Mouse (Mus musculus) heart, adult 2 months (tissue): ENCODE measurements around the gene Bpnt1. TPM values are rescaled to one million over a fixed set of nuclear protein-coding genes. Genes with fewer than 3 reads are reported as not detected.

Experiments used
- DNase-seq, 2 experiments: peaks; one replicate each; pipeline ENCODE4 v3.0.0; 2021
- H3K27ac ChIP-seq: fragments of 200-600 bp; 2 replicates; pipeline ENCODE4 v1.8.1; 2022
- H3K27me3 ChIP-seq: fragments of 200-500 bp; 2 replicates; pipeline ENCODE4 v1.6.1; 2012; ENCODE audit warnings: mild to moderate bottlenecking, low read length, inconsistent platforms, mixed read lengths; ENCODE audit not compliant: control insufficient read depth, insufficient read depth
- H3K36me3 ChIP-seq: fragments of 200-500 bp; 2 replicates; pipeline ENCODE4 v1.6.1; 2012; ENCODE audit warnings: low read length, inconsistent platforms; ENCODE audit not compliant: control insufficient read depth, insufficient read depth
- H3K4me1 ChIP-seq: fragments of 200-500 bp; 2 replicates; pipeline ENCODE4 v1.6.1; 2011; ENCODE audit warnings: low read length; ENCODE audit not compliant: control insufficient read depth, insufficient read depth
- H3K4me3 ChIP-seq: fragments of 200-600 bp; 2 replicates; pipeline ENCODE4 v1.8.1; 2022
- H3K79me2 ChIP-seq: fragments of 200-500 bp; replicated peaks from 2 replicates; pipeline ENCODE4 v1.6.1; 2012; ENCODE audit warnings: mild to moderate bottlenecking, inconsistent platforms, low read length, moderate library complexity, mixed read lengths; ENCODE audit not compliant: control insufficient read depth, insufficient read depth
- H3K9ac ChIP-seq: fragments of 200-500 bp; 2 replicates; pipeline ENCODE4 v1.6.1; 2012; ENCODE audit warnings: low read depth, mild to moderate bottlenecking, control low read depth, inconsistent platforms, low read length, mixed read lengths
- CTCF ChIP-seq: fragments of 200-600 bp; IDR thresholded peaks from 2 replicates; pipeline ENCODE4 v1.8.1; 2022; ENCODE audit warnings: antibody characterized with exemption, mild to moderate bottlenecking, moderate library complexity
- EP300 ChIP-seq: fragments of 200-500 bp; IDR thresholded peaks from 2 replicates; pipeline ENCODE4 v1.6.1; 2011; ENCODE audit warnings: low read depth, low read length, control low read depth; ENCODE audit not compliant: insufficient read depth
- POLR2A ChIP-seq: fragments of 200-500 bp; IDR thresholded peaks from 2 replicates; pipeline ENCODE4 v1.6.1; 2011; ENCODE audit warnings: mild to moderate bottlenecking, low read depth, low read length, control low read depth; ENCODE audit not compliant: insufficient read depth
- WGBS: fragments of 180-500 bp; shearing (Covaris S2); methylation state at CpG from one replicate; pipeline ENCODE4 v1.1.7; 2018; 5-methylcytosine and 5-hydroxymethylcytosine counted together
- intact Hi-C: fragments of 180-260 bp; cut with DNase I; formaldehyde crosslinking; loops from one replicate; pipeline ENCODE4 v1.15.1; 2025
- polyA plus RNA-seq: library from polyadenylated mRNA; depleted of rRNA; stranded (reverse); fragments of >200 nt; gene quantifications from 2 replicates; pipeline ENCODE4 v1.2.3, GENCODE M21; 2012
- total RNA-seq, 2 experiments: library from RNA; stranded (reverse); gene quantifications; 2 replicates each; pipeline ENCODE4 v1.2.3; 2021

The Bpnt1 gene
- total and polyA plus RNA-seq, 3 experiments = 26.3 to 29.6 (median 27.8) TPM

DNA sequence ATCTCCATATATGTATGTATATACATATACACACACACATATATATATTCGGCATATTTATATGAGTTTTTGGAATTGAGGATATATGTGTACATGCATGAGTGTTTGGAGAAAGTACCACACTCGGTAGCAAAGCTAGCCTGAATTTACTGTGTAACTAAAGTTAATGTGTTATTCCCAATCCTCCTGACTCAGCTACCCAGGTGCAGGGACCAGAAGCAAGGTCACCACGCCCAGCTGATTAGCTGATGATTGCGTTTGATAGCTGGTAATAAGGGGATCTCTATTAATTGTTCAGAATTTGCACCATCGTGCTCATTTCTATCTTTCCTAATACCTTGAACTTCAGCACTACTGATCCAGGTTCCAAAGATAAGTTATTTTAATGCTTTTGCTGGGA lies 1.7 kb downstream of the Bpnt1 start:
- WGBS = 85% methylated on average over 5 of the region's 5 CpGs
- peaks cover 3% of the 10 kb centered on the region for H3K4me1 ChIP-seq
- peaks cover 2% of the 10 kb centered on the region; the same call in 1 of the 2 replicates for H3K79me2 ChIP-seq
- DNase-seq = no peak
- H3K4me3 ChIP-seq = no peak overlapping the region
- no peaks in the 10 kb centered on the region for H3K27me3 ChIP-seq
- TF ChIP-seq CTCF (no peak), EP300 (no peak), POLR2A (no peak)
- H3K27ac ChIP-seq = no peak overlapping the region
- no peaks in the 10 kb centered on the region for H3K36me3 ChIP-seq
- intact Hi-C loops = loop anchor here (2.0 kb wide), 1 partner anchor 29 kb away; the partner anchor contains the start of gene Eprs
- no peak overlapping the region for H3K9ac ChIP-seq

DNA sequence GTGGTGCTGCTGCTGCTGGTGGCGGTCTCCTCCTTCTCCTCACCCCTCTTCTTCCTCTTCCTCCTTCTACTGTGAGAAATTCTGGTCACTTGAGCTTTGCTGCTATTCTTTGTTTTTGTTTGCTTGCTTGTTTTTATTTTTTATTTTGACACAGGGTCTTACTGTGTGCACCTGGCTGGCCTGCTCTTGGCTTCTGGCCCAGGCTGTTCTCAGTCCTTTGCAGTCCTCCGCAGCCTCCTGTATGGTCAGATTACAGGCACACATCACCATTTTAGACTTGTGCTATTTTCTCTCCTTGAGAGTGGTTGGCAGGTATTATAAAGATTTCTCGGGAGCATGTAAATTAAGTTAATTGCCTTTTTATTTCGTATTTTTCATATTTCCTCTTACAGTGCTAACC lies 2.2 kb downstream of the Bpnt1 start:
- WGBS = 73% methylated on average over 4 of the region's 4 CpGs
- intact Hi-C loops = no loop called here
- H3K36me3 ChIP-seq = no peaks in the 10 kb centered on the region
- H3K27me3 ChIP-seq = no peaks in the 10 kb centered on the region
- no peak for DNase-seq
- no peak for TF ChIP-seq CTCF
- no peak for TF ChIP-seq EP300
- TF ChIP-seq POLR2A = no peak
- peaks cover 2% of the 10 kb centered on the region; the same call in 1 of the 2 replicates for H3K79me2 ChIP-seq
- H3K4me3 ChIP-seq = no peak overlapping the region
- peaks cover 3% of the 10 kb centered on the region for H3K4me1 ChIP-seq
- no peak overlapping the region for H3K27ac ChIP-seq
- H3K9ac ChIP-seq = no peak overlapping the region

DNA sequence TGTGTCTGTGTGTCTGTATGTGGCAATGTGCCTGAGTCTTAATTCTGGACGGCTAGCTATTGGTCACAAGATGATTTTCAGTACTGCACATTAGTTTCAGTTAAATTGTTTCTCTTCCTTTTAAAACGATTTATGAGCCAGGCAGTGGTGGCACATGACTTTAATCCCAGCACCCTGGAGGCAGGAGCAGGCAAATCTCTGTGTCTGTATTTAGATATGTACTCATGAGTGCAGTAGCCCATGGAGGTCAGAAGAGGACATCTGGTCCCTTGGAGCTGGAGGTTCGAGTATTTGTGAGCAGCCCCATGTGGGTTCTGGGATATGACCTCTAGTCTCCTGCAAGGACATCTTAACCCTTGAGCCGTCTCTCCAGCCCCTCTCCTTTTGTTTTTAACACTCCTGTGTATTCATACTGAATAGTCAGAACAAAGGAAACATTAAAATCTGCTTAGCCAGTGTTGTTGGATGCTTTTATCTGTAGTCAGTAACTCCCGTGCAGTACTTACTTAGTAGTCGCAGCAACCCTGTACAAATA lies 3.3 kb downstream of the Bpnt1 start:
- intact Hi-C loops = no loop called here
- H3K27me3 ChIP-seq = no peaks in the 10 kb centered on the region
- H3K4me3 ChIP-seq = no peak overlapping the region
- TF ChIP-seq POLR2A (no peak), CTCF (no peak), EP300 (no peak)
- H3K36me3 ChIP-seq = no peaks in the 10 kb centered on the region
- no peak overlapping the region for H3K9ac ChIP-seq
- peaks cover 2% of the 10 kb centered on the region; the same call in 1 of the 2 replicates for H3K79me2 ChIP-seq
- DNase-seq = no peak
- WGBS = 58% methylated on average over 6 of the region's 6 CpGs
- peaks cover 1% of the 10 kb centered on the region; the same call in 1 of the 2 replicates for H3K4me1 ChIP-seq
- H3K27ac ChIP-seq = no peak overlapping the region

DNA sequence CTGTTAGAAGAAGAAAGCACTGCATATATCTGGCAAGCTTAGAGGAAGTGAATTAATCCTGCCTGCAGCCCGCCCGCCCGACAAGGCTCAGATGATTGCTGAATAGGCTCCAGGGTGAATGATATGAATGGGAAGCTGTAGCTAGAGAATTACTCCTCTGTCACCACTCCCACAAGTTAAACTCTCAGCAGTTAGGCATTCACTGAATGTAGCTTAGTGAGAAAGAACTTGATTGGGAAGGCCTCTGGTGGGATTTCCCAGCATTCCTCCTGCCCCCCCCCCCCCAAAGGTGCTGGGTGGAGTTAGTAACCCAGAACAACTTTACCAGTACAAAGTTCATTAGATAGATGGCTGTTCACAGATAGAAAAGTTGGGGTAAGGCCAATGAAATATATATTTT lies 4.6 kb downstream of the Bpnt1 start:
- H3K9ac ChIP-seq = no peak overlapping the region
- H3K27me3 ChIP-seq = no peaks in the 10 kb centered on the region
- intact Hi-C loops = no loop called here
- no peak for DNase-seq
- H3K27ac ChIP-seq = no peak overlapping the region
- WGBS = 18% methylated on average over 3 of the region's 3 CpGs
- TF ChIP-seq POLR2A = no peak
- no peak for TF ChIP-seq CTCF
- no peak for TF ChIP-seq EP300
- no peak overlapping the region for H3K4me3 ChIP-seq
- H3K79me2 ChIP-seq = peaks cover 2% of the 10 kb centered on the region; the same call in 1 of the 2 replicates
- H3K36me3 ChIP-seq = no peaks in the 10 kb centered on the region
- H3K4me1 ChIP-seq = peaks cover 1% of the 10 kb centered on the region; the same call in 1 of the 2 replicates

DNA sequence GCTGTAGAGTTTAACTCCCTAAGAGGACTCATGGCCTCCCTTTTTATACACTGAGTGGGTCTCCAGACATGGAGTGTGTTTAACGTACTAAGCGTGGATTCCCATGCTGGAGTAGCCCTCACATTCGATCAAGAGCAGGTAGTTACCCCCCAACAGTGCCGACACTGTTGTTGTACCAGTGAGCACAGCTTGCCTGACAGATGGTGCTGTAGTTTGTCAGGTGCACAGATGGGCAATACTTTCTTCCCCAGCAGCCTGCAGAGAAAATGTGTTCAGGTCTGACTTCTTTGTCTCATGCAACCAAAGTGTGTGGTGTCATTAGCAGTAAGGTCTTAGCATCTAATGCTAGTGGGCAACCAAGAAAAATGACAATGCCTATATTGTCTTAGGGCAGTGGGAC lies 10.5 kb downstream of the Bpnt1 start:
- peaks cover 2% of the 10 kb centered on the region; the same call in 1 of the 2 replicates for H3K79me2 ChIP-seq
- no peak overlapping the region for H3K27ac ChIP-seq
- WGBS = 97% methylated on average over 4 of the region's 4 CpGs
- no peak for TF ChIP-seq EP300
- TF ChIP-seq CTCF = no peak
- no peak for TF ChIP-seq POLR2A
- no peaks in the 10 kb centered on the region for H3K27me3 ChIP-seq
- H3K4me1 ChIP-seq = no peaks in the 10 kb centered on the region
- H3K4me3 ChIP-seq = no peak overlapping the region
- no peaks in the 10 kb centered on the region for H3K36me3 ChIP-seq
- intact Hi-C loops = no loop called here
- DNase-seq = no peak
- H3K9ac ChIP-seq = no peak overlapping the region

DNA sequence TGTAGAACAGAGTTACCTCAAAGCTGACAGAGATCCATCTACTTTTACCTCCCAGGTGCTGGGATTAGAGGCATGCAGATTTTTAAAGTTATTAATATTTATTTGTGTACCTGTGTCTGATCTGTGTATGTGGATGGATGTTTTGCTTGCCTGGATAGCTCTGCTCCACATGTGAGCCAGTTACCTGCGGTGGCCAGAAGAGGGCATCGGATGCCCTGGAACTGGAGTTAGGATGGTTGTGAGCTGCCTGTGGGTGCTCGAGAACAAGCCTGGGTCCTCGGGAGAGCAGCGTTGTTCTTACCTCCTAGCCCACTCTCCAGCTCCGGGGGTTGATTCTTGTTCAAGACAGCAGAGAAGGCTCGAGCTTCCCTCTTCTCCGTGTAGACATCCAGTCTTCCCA lies 11.5 kb downstream of the Bpnt1 start:
- Histone ChIP-seq H3K36me3 (no peaks in the 10 kb centered on the region), H3K9ac (no peak overlapping the region), H3K27me3 (no peaks in the 10 kb centered on the region), H3K4me3 (no peak overlapping the region), H3K4me1 (no peaks in the 10 kb centered on the region), H3K27ac (no peak overlapping the region), H3K79me2 (peaks cover 2% of the 10 kb centered on the region; the same call in 1 of the 2 replicates)
- no peak for DNase-seq
- no peak for TF ChIP-seq EP300
- peak; percentile 33 for TF ChIP-seq CTCF
- no peak for TF ChIP-seq POLR2A
- intact Hi-C loops = no loop called here
- WGBS = 82% methylated on average over 8 of the region's 8 CpGs
